Mouse (Mus musculus) heart, embryonic 16.5 days (tissue): Measurements from ENCODE around the gene N4bp2l2. TPM values are rescaled to one million over a fixed set of nuclear protein-coding genes. Genes with fewer than 3 reads are reported as not detected.
"Not testable (repeated sequence)": the region's sequence is repeated elsewhere in the genome, so short reads cannot be mapped to it uniquely, and the experiment has no call there.

ENCODE experiments used
- ATAC-seq: fragments of 200-750 bp; cut with Nextera tagmentation; replicated peaks from 2 replicates; pipeline ENCODE4 v1.8.0; 2017; ENCODE audit warnings: moderate number of reproducible peaks; ENCODE audit not compliant: insufficient read depth, low FRiP score; ENCODE audit errors: extremely low read depth
- H3K27ac ChIP-seq: fragments of 300-500 bp; sonication (generic); 2 replicates; pipeline ENCODE4 v1.5.1; 2014; ENCODE audit warnings: mild to moderate bottlenecking, low read length, control low read depth, moderate library complexity
- H3K27me3 ChIP-seq: fragments of 300-500 bp; sonication (generic); 2 replicates; pipeline ENCODE4 v1.6.1; 2014; ENCODE audit warnings: low read length, mixed read lengths; ENCODE audit not compliant: control insufficient read depth, insufficient read depth
- H3K36me3 ChIP-seq: fragments of 300-500 bp; sonication (generic); 2 replicates; pipeline ENCODE4 v1.6.1; 2014; ENCODE audit not compliant: control insufficient read depth, insufficient read depth
- H3K4me1 ChIP-seq: fragments of 300-500 bp; sonication (generic); 2 replicates; pipeline ENCODE4 v1.6.1; 2014; ENCODE audit warnings: low read length, mixed read lengths; ENCODE audit not compliant: control insufficient read depth, insufficient read depth
- H3K4me2 ChIP-seq: fragments of 300-500 bp; sonication (generic); 2 replicates; pipeline ENCODE4 v1.6.1; 2014; ENCODE audit warnings: low read depth, mild to moderate bottlenecking, control low read depth, low read length
- H3K4me3 ChIP-seq: fragments of 300-500 bp; sonication (generic); 2 replicates; pipeline ENCODE4 v1.5.1; 2014; ENCODE audit warnings: mild to moderate bottlenecking, control low read depth, low read length
- H3K9ac ChIP-seq: fragments of 300-500 bp; sonication (generic); 2 replicates; pipeline ENCODE4 v1.6.1; 2014; ENCODE audit warnings: low read length, control low read depth
- H3K9me3 ChIP-seq: fragments of 300-500 bp; sonication (generic); replicated peaks from 2 replicates; pipeline ENCODE4 v1.6.1; 2016; ENCODE audit warnings: low read length; ENCODE audit not compliant: control insufficient read depth
- WGBS: fragments of 180-500 bp; shearing (Covaris S2); extraction: QIAGEN DNeasy Blood & Tissue Kit; methylation state at CpG from one replicate; pipeline ENCODE4 v1.1.7; 2014; 5-methylcytosine and 5-hydroxymethylcytosine counted together
- polyA plus RNA-seq: library from polyadenylated mRNA; unstranded; fragments of >200 nt; fragmentation: Nextera tagmentation; extraction: Ambion mirVana; gene quantifications from 2 replicates; pipeline ENCODE4 v1.2.1, GENCODE M21; 2015

Gene N4bp2l2
- polyA plus RNA-seq, 1 experiment from 2014 or later = 27.5 TPM

DNA sequence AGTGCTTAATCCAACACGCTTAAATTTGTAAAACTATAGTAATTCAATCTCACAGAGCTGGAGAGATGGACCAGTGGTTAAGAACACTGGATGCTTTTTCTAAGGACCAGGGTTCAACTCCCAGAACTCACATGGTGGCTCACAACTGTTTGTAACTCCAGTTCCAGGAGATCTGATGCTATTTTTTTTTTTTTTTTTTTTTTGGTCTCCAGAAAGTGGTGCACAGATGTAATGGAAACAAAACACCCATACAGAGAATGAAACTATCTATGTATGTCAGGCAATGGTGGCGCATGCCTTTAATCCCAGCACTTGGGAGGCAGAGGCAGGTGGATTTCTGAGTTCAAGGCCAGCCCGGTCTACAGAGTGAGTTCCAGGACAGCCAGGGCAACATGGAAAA lies 5.7 kb downstream of the N4bp2l2 start:
- WGBS = 94% methylated on average over 3 of the region's 3 CpGs
- not testable (repeated sequence) for H3K27me3 ChIP-seq, H3K4me2 ChIP-seq, H3K9me3 ChIP-seq, H3K27ac ChIP-seq, ATAC-seq, H3K4me3 ChIP-seq, H3K9ac ChIP-seq
- Histone ChIP-seq H3K36me3 (peaks cover 13% of the 10 kb centered on the region), H3K4me1 (peaks cover 25% of the 10 kb centered on the region)

DNA sequence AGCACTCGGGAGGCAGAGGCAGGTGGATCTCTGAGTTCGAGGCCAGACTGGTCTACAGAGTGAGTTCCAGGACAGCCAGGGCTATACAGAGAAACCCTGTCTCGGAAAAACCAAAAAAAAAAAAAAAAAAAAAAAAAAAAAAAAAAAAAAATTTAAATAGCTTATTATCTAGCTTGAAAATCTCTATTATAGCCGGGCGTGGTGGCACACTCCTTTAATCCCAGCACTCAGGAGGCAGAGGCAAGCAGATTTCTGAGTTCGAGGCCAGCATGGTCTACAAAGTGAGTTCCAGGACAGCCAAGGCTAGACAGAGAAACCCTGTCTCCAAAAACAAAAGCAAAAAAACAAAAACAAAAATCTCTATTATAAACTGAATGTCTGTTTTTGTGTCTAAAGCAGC lies 6.6 kb downstream of the N4bp2l2 start:
- ATAC-seq, H3K9me3 ChIP-seq, H3K4me3 ChIP-seq, H3K4me2 ChIP-seq, H3K27ac ChIP-seq, H3K27me3 ChIP-seq, H3K9ac ChIP-seq: not testable (repeated sequence)
- peaks cover 31% of the 10 kb centered on the region for H3K4me1 ChIP-seq
- 82% methylated on average over 6 of the region's 6 CpGs for WGBS
- peaks cover 13% of the 10 kb centered on the region for H3K36me3 ChIP-seq

DNA sequence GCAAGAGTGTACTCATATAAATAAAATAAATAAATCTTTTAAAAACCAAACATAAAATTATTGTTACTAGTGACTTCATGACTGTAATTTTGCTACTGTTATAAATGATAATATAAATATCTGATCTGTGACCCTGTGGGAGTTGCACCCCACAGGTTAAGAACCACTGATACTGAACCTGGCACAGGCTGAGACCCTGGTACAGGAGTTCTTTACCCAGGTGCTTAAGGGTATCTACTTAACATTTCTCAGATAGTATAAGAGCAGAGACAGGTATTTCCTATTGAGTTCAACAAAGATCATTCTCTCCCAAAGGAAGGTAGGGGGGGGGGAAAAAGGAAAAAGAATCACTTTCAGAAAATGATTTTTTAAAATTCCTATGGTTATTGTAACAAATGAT lies 11.4 kb downstream of the N4bp2l2 start:
- H3K4me3 ChIP-seq = no peak overlapping the region
- H3K27ac ChIP-seq = no peak overlapping the region
- H3K9me3 ChIP-seq = no peaks in the 10 kb centered on the region
- no peaks in the 10 kb centered on the region for H3K27me3 ChIP-seq
- peaks cover 14% of the 10 kb centered on the region; the same call in 1 of the 2 replicates for H3K4me1 ChIP-seq
- no peak overlapping the region for H3K9ac ChIP-seq
- H3K36me3 ChIP-seq = peaks cover 6% of the 10 kb centered on the region; the same call in 1 of the 2 replicates
- no peak for ATAC-seq
- H3K4me2 ChIP-seq = no peak overlapping the region

DNA sequence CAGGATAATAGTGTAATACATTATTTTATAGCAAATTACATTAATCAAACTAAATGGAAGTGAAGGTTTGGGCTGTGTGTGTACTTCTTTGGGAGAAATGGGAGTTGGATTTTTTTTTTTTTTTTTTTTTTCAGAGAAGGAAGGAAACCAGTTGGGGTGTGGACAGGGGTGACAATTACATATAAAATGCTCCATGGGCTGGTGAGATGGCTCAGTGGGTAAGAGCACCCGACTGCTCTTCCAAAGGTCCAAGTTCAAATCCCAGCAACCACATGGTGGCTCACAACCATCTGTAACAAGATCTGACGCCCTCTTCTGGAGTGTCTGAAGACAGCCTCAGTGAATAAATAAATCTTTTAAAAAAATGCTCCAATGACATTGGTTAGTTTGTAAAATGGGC lies 13.4 kb downstream of the N4bp2l2 start:
- Histone ChIP-seq H3K27ac (no peak overlapping the region), H3K4me2 (no peak overlapping the region), H3K27me3 (no peaks in the 10 kb centered on the region), H3K4me1 (peaks cover 7% of the 10 kb centered on the region; the same call in 1 of the 2 replicates), H3K36me3 (peaks cover 14% of the 10 kb centered on the region; the same call in 1 of the 2 replicates), H3K4me3 (no peak overlapping the region), H3K9ac (no peak overlapping the region), H3K9me3 (no peaks in the 10 kb centered on the region)
- ATAC-seq = no peak
- WGBS = 89% methylated on average over 2 of the region's 2 CpGs

DNA sequence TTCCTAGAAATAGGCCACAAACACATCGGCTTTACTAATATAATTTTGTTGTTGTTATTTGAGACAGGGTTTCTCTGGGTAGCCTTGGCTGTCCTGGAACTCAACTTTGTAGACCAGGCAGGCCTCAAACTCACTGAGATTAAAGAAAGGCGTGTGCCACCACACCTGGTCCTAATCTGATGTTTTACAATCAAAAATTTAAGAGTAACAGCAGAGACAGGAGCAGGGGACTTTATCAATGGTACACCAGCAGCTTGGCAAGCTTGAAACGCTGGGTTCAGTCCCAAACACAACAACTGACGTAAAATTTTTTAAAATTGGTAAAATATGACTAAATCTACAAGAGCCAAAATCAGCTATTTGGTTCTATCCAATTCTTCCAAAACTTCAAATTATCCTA lies 21.1 kb downstream of the N4bp2l2 start:
- WGBS = 87% methylated on average over 4 of the region's 4 CpGs
- peaks cover 29% of the 10 kb centered on the region for H3K36me3 ChIP-seq
- ATAC-seq = no peak

DNA sequence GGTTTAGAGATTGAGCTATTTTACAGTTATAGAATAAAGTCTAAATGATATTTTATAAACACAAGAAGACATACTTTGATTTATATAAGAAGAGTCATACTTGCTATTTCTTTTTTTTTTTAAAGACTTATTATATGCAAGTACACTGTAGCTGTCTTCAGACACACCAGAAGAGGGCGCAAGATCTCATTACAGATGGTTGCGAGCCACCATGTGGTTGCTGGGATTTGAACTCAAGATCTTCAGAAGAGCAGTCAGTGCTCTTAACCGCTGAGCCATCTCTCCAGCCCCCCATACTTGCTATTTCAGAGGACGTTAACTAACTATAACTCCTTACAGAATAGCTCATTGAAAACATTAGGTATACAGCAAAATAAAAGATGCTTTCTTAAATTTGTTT lies 22.6 kb downstream of the N4bp2l2 start:
- not testable (repeated sequence) for H3K4me1 ChIP-seq, H3K9ac ChIP-seq, H3K27me3 ChIP-seq, ATAC-seq, H3K27ac ChIP-seq, H3K9me3 ChIP-seq, H3K4me3 ChIP-seq, H3K4me2 ChIP-seq
- peaks cover 23% of the 10 kb centered on the region for H3K36me3 ChIP-seq
- WGBS = 93% methylated on average over 4 of the region's 4 CpGs

More for the DNA sequence above, 21.1 kb downstream of the N4bp2l2 start:
- no peak overlapping the region for H3K9ac ChIP-seq
- no peak overlapping the region for H3K4me2 ChIP-seq
- H3K9me3 ChIP-seq = no peaks in the 10 kb centered on the region
- no peak overlapping the region for H3K27ac ChIP-seq
- H3K4me3 ChIP-seq = no peak overlapping the region
- H3K27me3 ChIP-seq = no peaks in the 10 kb centered on the region
- H3K4me1 ChIP-seq = no peaks in the 10 kb centered on the region

DNA sequence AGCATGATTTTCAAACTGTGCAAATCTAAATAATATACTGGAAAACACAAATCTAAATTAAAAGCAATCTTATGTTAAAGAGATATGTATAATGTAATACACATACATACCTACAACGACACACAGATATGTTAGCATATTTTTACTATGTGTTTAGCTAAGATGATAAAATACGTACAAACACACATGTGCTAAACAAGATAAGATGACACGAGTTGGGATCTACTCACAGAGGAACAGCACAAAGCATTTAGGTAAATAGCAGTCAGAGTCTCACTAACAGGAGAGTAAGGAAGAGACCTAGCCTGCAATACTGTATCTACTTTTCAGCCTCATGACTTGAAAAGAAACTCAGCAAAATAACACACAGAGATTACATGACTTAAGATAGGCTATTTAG lies 24.5 kb downstream of the N4bp2l2 start:
- peaks cover 25% of the 10 kb centered on the region for H3K36me3 ChIP-seq
- no peak overlapping the region for H3K4me2 ChIP-seq

DNA sequence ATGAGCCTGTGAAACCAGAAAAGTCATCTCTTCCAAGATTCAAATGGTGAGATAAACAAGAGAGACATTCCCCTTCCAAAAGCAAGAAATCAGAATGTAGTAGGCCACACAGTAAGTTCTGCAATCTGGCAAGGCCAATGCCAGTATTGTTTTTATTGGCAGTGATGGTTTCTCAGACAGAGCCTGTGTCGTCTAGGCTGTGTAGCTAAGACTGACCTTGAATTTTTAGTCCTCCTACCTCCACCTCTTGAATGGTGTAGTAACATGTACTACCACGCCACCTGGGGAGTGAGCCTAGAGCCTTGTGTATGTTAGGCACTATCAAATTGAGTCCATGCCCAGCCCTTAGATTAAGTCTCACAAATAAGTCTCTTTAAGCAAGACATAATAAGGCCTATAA lies 36.3 kb downstream of the N4bp2l2 start:
- no peaks in the 10 kb centered on the region for H3K27me3 ChIP-seq
- H3K27ac ChIP-seq = no peak overlapping the region
- H3K4me3 ChIP-seq = no peak overlapping the region
- no peak overlapping the region for H3K9ac ChIP-seq
- no peaks in the 10 kb centered on the region; the same call in 1 of the 2 replicates for H3K36me3 ChIP-seq
- no peak overlapping the region for H3K4me2 ChIP-seq
- H3K9me3 ChIP-seq = no peaks in the 10 kb centered on the region
- 75% methylated on average over 2 of the region's 2 CpGs for WGBS
- H3K4me1 ChIP-seq = 0 out of 2 replicates have a peak, but pooled peaks cover 2% of the 10 kb centered on the region
- ATAC-seq = no peak

More for the DNA sequence above, 24.5 kb downstream of the N4bp2l2 start:
- Histone ChIP-seq H3K4me1 (no peaks in the 10 kb centered on the region), H3K27me3 (no peaks in the 10 kb centered on the region), H3K27ac (no peak overlapping the region), H3K4me3 (no peak overlapping the region), H3K9me3 (no peaks in the 10 kb centered on the region), H3K9ac (no peak overlapping the region)
- ATAC-seq = no peak
- 75% methylated on average over 3 of the region's 3 CpGs for WGBS

DNA sequence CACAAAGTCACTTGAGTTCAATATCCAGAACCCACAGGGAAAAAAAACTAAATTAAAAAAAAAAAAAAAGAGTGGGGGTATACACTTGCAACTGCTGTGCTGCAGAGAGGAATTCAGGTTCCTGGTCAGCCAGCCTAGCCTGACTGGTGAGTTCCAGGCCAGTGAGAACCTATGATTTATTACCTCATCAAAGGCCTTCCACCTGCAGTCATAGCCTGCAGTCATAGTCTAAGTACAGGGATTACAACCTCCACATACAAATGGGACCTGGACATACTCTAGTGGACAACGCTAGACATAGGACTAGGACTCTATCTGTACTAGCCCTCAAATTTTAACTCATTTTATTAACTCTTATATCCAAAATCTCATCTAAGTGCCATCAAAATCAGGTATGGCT lies 36.7 kb downstream of the N4bp2l2 start:
- 0 out of 2 replicates have a peak, but pooled peaks cover 2% of the 10 kb centered on the region for H3K4me1 ChIP-seq
- H3K9me3 ChIP-seq = no peaks in the 10 kb centered on the region
- no peak overlapping the region for H3K9ac ChIP-seq
- H3K4me3 ChIP-seq = no peak overlapping the region
- no peak for ATAC-seq
- WGBS = 97% methylated on average over 1 of the region's 1 CpGs
- no peak overlapping the region for H3K27ac ChIP-seq
- H3K4me2 ChIP-seq = no peak overlapping the region
- no peaks in the 10 kb centered on the region for H3K27me3 ChIP-seq
- H3K36me3 ChIP-seq = no peaks in the 10 kb centered on the region; the same call in 1 of the 2 replicates
